Comparison of ENCODE assay signal across 23 mouse cellular contexts in genomic region chr4:135578490-135578889, GRCm38 (mm10). TPM values are rescaled to one million over a fixed set of nuclear protein-coding genes. Genes with fewer than 3 reads are reported as not detected.
DNase-seq lines count a peak whose midpoint lies in the region; ATAC-seq and TF ChIP-seq lines count a peak whose summit lies in the region.
"Had no signal": no experiment of that assay in that cellular context is flagged by ENCODE, and none has a peak within 500 bp of the region (broad histone marks: within the 10 kb centered on the region; RNA-seq: fewer than 3 reads in every experiment).

No protein-coding gene starts in this region.

- DNase-seq in ES-CJ7 (ENCODE audit: low read depth, low spot score) (peak; percentile 85), R1 (ENCODE audit: low read depth, low spot score) (peak; percentile 88)
- DNase-seq in frontal cortex, postnatal 14 days (ENCODE audit: low spot score in 2 of 2) = no peak
- DNase-seq in frontal cortex, adult 2 months (ENCODE audit: extremely low spot score in 1 of 2, low spot score in 1 of 2) = no peak
- no peak for DNase-seq in frontal cortex, postnatal 25 days (ENCODE audit: low spot score in 2 of 2)
- DNase-seq: adrenal gland, adult 8-10 months; B cell, adult 2 months; cerebellum, adult 11-12 months; cerebellum, adult 2 months; cerebellum, adult 9-10 months; cerebellum, postnatal 10 days; cerebellum, postnatal 25 days had no signal

- H3K9ac ChIP-seq in intestine, postnatal 0 days (ENCODE audit: low read depth, low read length) = no peak overlapping the region
- H3K9ac ChIP-seq in intestine, embryonic 15.5 days = no peak overlapping the region
- H3K9ac ChIP-seq: embryonic facial prominence, embryonic 12.5 days had no signal

- no peaks in the 10 kb centered on the region; the same call in 1 of the 2 replicates for H3K27me3 ChIP-seq in intestine, postnatal 0 days (replicated peaks; ENCODE audit: control insufficient read depth, insufficient read depth, low read length)
- H3K27me3 ChIP-seq in intestine, embryonic 15.5 days (replicated peaks) = peaks cover 6% of the 10 kb centered on the region; the same call in 1 of the 2 replicates
- H3K27me3 ChIP-seq in E14TG2a.4 (ENCODE audit: insufficient read depth, low read length) = no peaks in the 10 kb centered on the region
- H3K27me3 ChIP-seq: Patski had no signal

- 0 out of 2 replicates have a peak overlapping the region, but pooled peaks have one; percentile 17 for H3K4me2 ChIP-seq in intestine, postnatal 0 days (replicated peaks; ENCODE audit: low read depth)
- no peak overlapping the region for H3K4me2 ChIP-seq in intestine, embryonic 15.5 days (replicated peaks)
- H3K4me2 ChIP-seq: embryonic facial prominence, embryonic 12.5 days had no signal

- H3K27ac ChIP-seq in intestine, postnatal 0 days (ENCODE audit: low read depth, low read length) = no peak overlapping the region
- H3K27ac ChIP-seq in intestine, embryonic 15.5 days = no peak overlapping the region
- H3K27ac ChIP-seq: embryonic facial prominence, embryonic 10.5 days; embryonic facial prominence, embryonic 12.5 days had no signal

- H3K4me3 ChIP-seq in intestine, postnatal 0 days (ENCODE audit: low read depth, low read length) = no peak overlapping the region
- H3K4me3 ChIP-seq in intestine, embryonic 15.5 days (replicated peaks) = no peak overlapping the region
- peak overlapping the region; percentile 75 for H3K4me3 ChIP-seq in E14TG2a.4 (replicated peaks; ENCODE audit: low read length)
- H3K4me3 ChIP-seq: embryonic facial prominence, embryonic 10.5 days; embryonic facial prominence, embryonic 12.5 days had no signal

- no peak for TF ChIP-seq CTCF in intestine, postnatal 0 days (IDR thresholded peaks at IDR 0.05; ENCODE audit: low read depth)
- TF ChIP-seq CTCF in E14TG2a.4 (conservative IDR thresholded peaks at IDR 0.05; ENCODE audit: low read length) = no peak

- no peaks in the 10 kb centered on the region for H3K9me3 ChIP-seq in intestine, postnatal 0 days (ENCODE audit: control insufficient read depth)
- no peaks in the 10 kb centered on the region for H3K9me3 ChIP-seq in intestine, embryonic 15.5 days
- H3K9me3 ChIP-seq in E14TG2a.4 (ENCODE audit: low read length) = no peaks in the 10 kb centered on the region
- H3K9me3 ChIP-seq: embryonic facial prominence, embryonic 10.5 days; embryonic facial prominence, embryonic 12.5 days; G1E had no signal

- no peak for ATAC-seq in intestine, postnatal 0 days
- no peak for ATAC-seq in intestine, embryonic 15.5 days
- ATAC-seq: activated CD4-positive, CD25-positive, alpha-beta regulatory T cell, adult 4 months; CD4-positive, CD25-positive, alpha-beta regulatory T cell, adult 4 months; forebrain, embryonic 14.5 days; forebrain, embryonic 16.5 days; Patski had no signal

- 56% methylated on average over 5 of the region's 5 CpGs for WGBS in intestine, postnatal 0 days
- 72% methylated on average over 5 of the region's 5 CpGs for WGBS in intestine, embryonic 15.5 days

- no peaks in the 10 kb centered on the region for H3K36me3 ChIP-seq in intestine, postnatal 0 days (ENCODE audit: control insufficient read depth, insufficient read depth)
- no peaks in the 10 kb centered on the region for H3K36me3 ChIP-seq in intestine, embryonic 15.5 days
- H3K36me3 ChIP-seq in E14TG2a.4 (ENCODE audit: insufficient read depth, low read length) = no peaks in the 10 kb centered on the region
- H3K36me3 ChIP-seq: embryonic facial prominence, embryonic 10.5 days; embryonic facial prominence, embryonic 12.5 days; G1E had no signal

- peaks cover 3% of the 10 kb centered on the region for H3K4me1 ChIP-seq in intestine, postnatal 0 days (replicated peaks; ENCODE audit: control insufficient read depth, insufficient read depth, low read length)
- H3K4me1 ChIP-seq in intestine, embryonic 15.5 days (replicated peaks) = peaks cover 14% of the 10 kb centered on the region; the same call in 1 of the 2 replicates
- peaks cover 97% of the 10 kb centered on the region for H3K4me1 ChIP-seq in E14TG2a.4 (replicated peaks; ENCODE audit: low read depth, low read length)

RNA-seq across cellular contexts. Expression of gene Grhl3, which starts 5.1 kb away (rescaled TPM):
- polyA plus RNA-seq in intestine, postnatal 0 days (2015; fragmentation: Nextera tagmentation; extraction: Ambion mirVana) = 0.39 and 0.51 TPM in 2 replicates
- polyA plus RNA-seq in intestine, embryonic 15.5 days (2015; fragmentation: Nextera tagmentation; extraction: Ambion mirVana) = 4.3 and 4.4 TPM in 2 replicates
- 2.0 and 2.1 TPM in 2 replicates for polyA plus RNA-seq in frontal cortex, adult 2 months (2012; rRNA removed)
- polyA plus RNA-seq: activated CD4-positive, CD25-positive, alpha-beta regulatory T cell, adult 4 months; CD4-positive, CD25-positive, alpha-beta regulatory T cell, adult 4 months; G1E; Patski had no signal

Comparison
In these comparisons a context has a peak if more than half of its experiments do, and no peak if none do; other contexts are left out.
1. DNase-seq: peak in ES-CJ7 (single experiment) and R1 (single experiment); none in frontal cortex, postnatal 14 days (0 of 2), frontal cortex, adult 2 months (0 of 2) and frontal cortex, postnatal 25 days (0 of 2).